Mouse (Mus musculus) lung, adult 2 months (tissue): Measurements from ENCODE around the gene H2-M10.6. TPM values are rescaled to one million over a fixed set of nuclear protein-coding genes. Genes with fewer than 3 reads are reported as not detected.

Experiments used
- DNase-seq: peaks from one replicate; pipeline ENCODE4 v3.0.0; 2022
- H3K4me1 ChIP-seq: fragments of 200-500 bp; 2 replicates; pipeline ENCODE4 v1.6.1; 2011; ENCODE audit warnings: low read length; ENCODE audit not compliant: control insufficient read depth, insufficient read depth
- H3K4me3 ChIP-seq: fragments of 200-500 bp; replicated peaks from 2 replicates; pipeline ENCODE3; 2011; ENCODE audit warnings: low read depth, mild to moderate bottlenecking, control low read depth, low read length; ENCODE audit errors: extremely low read depth
- CTCF ChIP-seq: fragments of 200-500 bp; IDR thresholded peaks from 2 replicates; pipeline ENCODE4 v1.5.1; 2011; ENCODE audit warnings: mild to moderate bottlenecking, low read length, control low read depth; ENCODE audit not compliant: insufficient read depth
- POLR2A ChIP-seq: fragments of 200-500 bp; IDR thresholded peaks from 2 replicates; pipeline ENCODE4 v1.6.1; 2011; ENCODE audit warnings: low read depth, mild to moderate bottlenecking, control low read depth, low read length, borderline replicate concordance; ENCODE audit errors: extremely low read depth
- WGBS: fragments of 180-500 bp; shearing (Covaris S2); methylation state at CpG from one replicate; pipeline ENCODE4 v1.1.7; 2018; 5-methylcytosine and 5-hydroxymethylcytosine counted together
- polyA plus RNA-seq: library from polyadenylated mRNA; depleted of rRNA; stranded (reverse); fragments of >200 nt; gene quantifications from 2 replicates; pipeline ENCODE4 v1.2.3, GENCODE M21; 2012

Gene H2-M10.6
- polyA plus RNA-seq, 1 experiment, result not detected

DNA sequence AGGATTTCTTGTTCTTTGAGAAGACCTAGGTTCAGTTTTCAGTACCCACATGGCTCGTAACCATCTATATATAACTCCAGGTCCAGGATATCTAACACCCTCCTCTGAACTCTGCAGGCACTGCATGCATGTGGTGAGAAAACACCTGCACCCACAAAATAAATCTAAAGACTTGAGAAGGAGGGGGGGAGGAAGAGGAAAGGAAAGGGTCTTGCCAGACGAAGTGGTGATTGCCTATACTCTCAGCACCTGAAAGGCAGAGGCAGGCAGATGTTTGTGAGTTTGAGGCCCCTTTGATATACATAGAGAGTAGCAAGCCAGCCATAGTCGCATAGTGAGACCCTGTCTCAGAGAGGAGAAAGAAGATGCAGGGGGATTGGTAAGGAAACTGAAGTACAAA, 28.0 kb downstream of the H2-M10.6 start:
- Histone ChIP-seq H3K4me1 (peaks cover 3% of the 10 kb centered on the region; the same call in 1 of the 2 replicates), H3K4me3 (no peak overlapping the region)
- DNase-seq, result no peak
- no peak for TF ChIP-seq POLR2A
- TF ChIP-seq CTCF, result no peak
- WGBS, result 84% methylated on average over 3 of the region's 3 CpGs

DNA sequence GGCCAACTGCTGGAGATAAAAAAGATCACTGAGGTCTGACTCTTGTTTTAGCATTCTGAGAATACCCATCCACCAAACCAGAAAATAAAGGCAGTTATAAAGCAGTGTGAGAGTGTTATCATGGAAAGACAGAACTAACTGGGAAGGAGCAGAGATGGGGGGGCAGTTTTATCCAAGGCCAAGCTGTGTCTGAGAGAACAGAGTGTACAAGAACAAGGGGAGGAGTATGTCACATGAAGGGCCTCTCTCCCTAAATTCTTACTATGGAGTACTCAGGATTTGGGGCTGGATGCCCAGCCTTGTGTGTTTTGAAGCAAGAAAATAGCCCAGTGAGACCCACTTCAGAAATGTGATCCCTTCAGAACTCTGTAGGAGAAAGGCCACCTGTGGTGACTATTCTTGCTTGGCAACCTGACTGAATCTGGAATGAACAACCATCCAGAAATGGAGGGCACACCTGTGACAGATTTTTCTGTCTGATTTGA, 29.0 kb downstream of the H2-M10.6 start:
- peaks cover 3% of the 10 kb centered on the region; the same call in 1 of the 2 replicates for H3K4me1 ChIP-seq
- no peak for DNase-seq
- no peak for TF ChIP-seq POLR2A
- no peak for TF ChIP-seq CTCF
- H3K4me3 ChIP-seq, result no peak overlapping the region

GRCm38 (mm10) chr17:36843696-36844095, 31.7 kb downstream of the H2-M10.6 start:
- TF ChIP-seq CTCF (no peak), POLR2A (no peak)
- 91% methylated on average over 7 of the region's 7 CpGs for WGBS
- Histone ChIP-seq H3K4me1 (no peaks in the 10 kb centered on the region; the same call in 1 of the 2 replicates), H3K4me3 (no peak overlapping the region)
- DNase-seq, result no peak

DNA sequence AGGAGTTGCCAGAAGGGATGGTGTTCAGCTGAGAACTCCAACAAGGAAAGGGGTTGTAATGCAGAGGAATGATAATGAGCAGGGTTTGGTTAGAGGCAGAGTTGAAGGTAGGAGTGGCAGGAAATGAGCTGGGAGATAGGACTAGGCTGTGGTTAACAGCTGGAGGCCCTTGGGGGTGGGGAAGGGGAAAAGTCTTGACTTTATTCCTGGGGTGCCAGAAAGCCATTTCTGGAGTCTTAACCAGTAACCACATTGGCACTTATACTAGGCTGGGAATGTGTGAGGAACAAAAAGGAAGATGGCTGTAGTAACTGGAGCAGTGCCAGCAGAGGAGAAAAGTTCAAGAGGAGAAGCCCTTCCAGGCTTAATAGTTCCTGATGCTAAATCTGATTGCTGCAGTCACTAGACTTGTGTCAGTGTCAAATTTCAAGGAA, 32.3 kb downstream of the H2-M10.6 start:
- no peaks in the 10 kb centered on the region; the same call in 1 of the 2 replicates for H3K4me1 ChIP-seq
- H3K4me3 ChIP-seq, result no peak overlapping the region
- DNase-seq, result no peak
- TF ChIP-seq CTCF (no peak), POLR2A (no peak)

- no peak for DNase-seq
- H3K4me3 ChIP-seq, result no peak overlapping the region
- 52% methylated on average over 1 of the region's 1 CpGs for WGBS
- TF ChIP-seq CTCF (no peak), POLR2A (no peak)
- no peaks in the 10 kb centered on the region; the same call in 1 of the 2 replicates for H3K4me1 ChIP-seq
Measured at GRCm38 (mm10) chr17:36844725-36845124, 32.8 kb downstream of the H2-M10.6 start.

GRCm38 (mm10) chr17:36848911-36849310, 36.9 kb downstream of the H2-M10.6 start:
- DNase-seq, result no peak
- Histone ChIP-seq H3K4me1 (no peaks in the 10 kb centered on the region), H3K4me3 (no peak overlapping the region)
- no peak for TF ChIP-seq CTCF
- no peak for TF ChIP-seq POLR2A
- WGBS, result 62% methylated on average over 5 of the region's 5 CpGs

- 56% methylated on average over 2 of the region's 2 CpGs for WGBS
- TF ChIP-seq POLR2A (no peak), CTCF (no peak)
- H3K4me1 ChIP-seq, result no peaks in the 10 kb centered on the region
- H3K4me3 ChIP-seq, result no peak overlapping the region
- no peak for DNase-seq
Measured at GRCm38 (mm10) chr17:36849992-36850391, 38.0 kb downstream of the H2-M10.6 start.

- TF ChIP-seq POLR2A, result no peak
- TF ChIP-seq CTCF, result no peak
- DNase-seq, result no peak
- no peak overlapping the region for H3K4me3 ChIP-seq
- H3K4me1 ChIP-seq, result no peaks in the 10 kb centered on the region
- 65% methylated on average over 5 of the region's 5 CpGs for WGBS
Measured at GRCm38 (mm10) chr17:36851200-36851599, 39.2 kb downstream of the H2-M10.6 start.

DNA sequence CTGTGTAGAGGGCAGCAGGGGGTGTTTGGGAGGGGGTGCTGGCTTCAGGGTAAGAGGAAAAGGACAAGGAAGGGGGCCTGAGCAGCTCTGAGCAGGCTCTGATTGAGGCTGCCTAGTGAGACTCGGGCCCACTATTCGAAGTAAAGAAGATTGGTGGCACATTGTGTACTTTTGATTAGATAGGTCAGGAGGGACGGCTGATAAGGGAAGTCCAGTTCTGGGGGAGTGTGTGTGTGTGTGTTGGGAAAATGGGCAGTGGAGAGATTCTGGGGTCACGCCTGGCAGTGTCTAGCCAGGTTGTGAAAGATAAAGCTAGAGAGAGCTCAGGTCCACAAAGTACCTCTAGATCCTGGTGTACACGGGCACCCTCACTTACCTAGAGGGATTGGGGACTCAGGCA, 39.7 kb downstream of the H2-M10.6 start:
- TF ChIP-seq POLR2A, result no peak
- no peak for TF ChIP-seq CTCF
- Histone ChIP-seq H3K4me1 (no peaks in the 10 kb centered on the region), H3K4me3 (no peak overlapping the region)
- WGBS, result 69% methylated on average over 5 of the region's 5 CpGs
- no peak for DNase-seq

DNA sequence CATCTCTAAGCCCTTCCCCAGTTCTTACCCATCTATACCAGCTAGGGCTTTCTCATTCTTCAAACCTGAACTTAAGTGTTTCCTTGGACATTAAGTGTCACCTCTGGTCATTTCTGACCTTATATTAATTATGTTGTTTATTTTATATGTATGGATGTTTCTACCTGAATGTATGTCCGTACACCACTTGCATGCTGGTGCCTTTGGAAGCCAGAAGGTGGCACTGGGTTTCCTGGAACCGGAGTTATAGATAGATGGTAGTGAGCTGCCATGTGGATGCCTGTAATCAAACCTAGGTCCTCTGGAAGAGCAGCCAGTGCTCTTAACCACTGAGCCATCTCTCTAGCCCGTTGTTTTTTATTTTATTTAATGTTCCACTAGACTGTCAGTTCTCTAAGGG, 43.5 kb downstream of the H2-M10.6 start:
- 91% methylated on average over 3 of the region's 3 CpGs for WGBS
- TF ChIP-seq CTCF (no peak), POLR2A (no peak)
- Histone ChIP-seq H3K4me3 (no peak overlapping the region), H3K4me1 (no peaks in the 10 kb centered on the region)
- DNase-seq, result no peak

DNA sequence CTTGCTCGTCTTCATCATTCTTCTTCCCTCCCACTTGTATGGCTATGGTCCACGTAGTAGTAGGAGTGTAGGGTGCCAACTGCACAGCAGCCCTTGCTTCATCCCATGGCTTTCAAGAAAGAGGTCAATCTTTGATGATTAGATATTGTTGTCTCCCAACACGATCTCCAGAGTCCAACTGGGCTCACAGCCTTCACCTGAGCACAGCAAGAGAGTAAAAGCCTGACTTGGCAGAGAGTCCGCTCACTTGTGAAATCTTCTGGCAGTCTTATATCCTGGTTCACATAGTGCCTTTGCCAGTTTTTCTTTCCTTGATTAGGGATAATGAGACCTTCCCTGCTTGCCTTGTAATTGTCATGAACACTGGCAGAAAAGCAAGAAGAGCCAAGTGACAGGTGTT, 44.3 kb downstream of the H2-M10.6 start:
- no peak for TF ChIP-seq POLR2A
- TF ChIP-seq CTCF, result no peak
- WGBS, result 87% methylated on average over 4 of the region's 4 CpGs
- H3K4me1 ChIP-seq, result no peaks in the 10 kb centered on the region
- H3K4me3 ChIP-seq, result no peak overlapping the region
- DNase-seq, result no peak
